Comparison of ENCODE assay signal across 29 mouse cellular contexts in genomic region chr12:30557349-30557748, GRCm38 (mm10).
"Had no signal": no experiment of that assay in that cellular context is flagged by ENCODE, and none has a peak within 500 bp of the region (broad histone marks: within the 10 kb centered on the region; RNA-seq: fewer than 3 reads in every experiment).

No protein-coding gene starts in this region.

- H3K36me3 ChIP-seq: limb, embryonic 12.5 days; limb, embryonic 13.5 days; limb, embryonic 15.5 days; liver, embryonic 12.5 days; liver, embryonic 13.5 days; liver, embryonic 15.5 days; lung, embryonic 15.5 days; midbrain, embryonic 10.5 days; midbrain, embryonic 12.5 days; midbrain, embryonic 13.5 days; midbrain, embryonic 15.5 days; neural tube, embryonic 12.5 days had no signal

- H3K4me2 ChIP-seq: limb, embryonic 12.5 days; limb, embryonic 13.5 days; limb, embryonic 15.5 days; liver, embryonic 11.5 days; liver, embryonic 12.5 days; liver, embryonic 13.5 days; liver, embryonic 15.5 days; lung, embryonic 14.5 days; lung, embryonic 15.5 days; midbrain, embryonic 11.5 days; midbrain, embryonic 12.5 days; midbrain, embryonic 13.5 days; midbrain, embryonic 15.5 days; neural tube, embryonic 12.5 days had no signal

- H3K9me3 ChIP-seq: limb, embryonic 12.5 days; limb, embryonic 13.5 days; limb, embryonic 15.5 days; liver, embryonic 12.5 days; liver, embryonic 13.5 days; liver, embryonic 15.5 days; lung, embryonic 15.5 days; midbrain, embryonic 10.5 days; midbrain, embryonic 12.5 days; midbrain, embryonic 13.5 days; midbrain, embryonic 15.5 days; neural tube, embryonic 12.5 days had no signal

- H3K27ac ChIP-seq: limb, embryonic 12.5 days; limb, embryonic 13.5 days; limb, embryonic 15.5 days; liver, embryonic 12.5 days; liver, embryonic 13.5 days; liver, embryonic 14.5 days; liver, embryonic 15.5 days; lung, embryonic 15.5 days; macrophage; midbrain, embryonic 10.5 days; midbrain, embryonic 12.5 days; midbrain, embryonic 13.5 days; midbrain, embryonic 15.5 days; neural tube, embryonic 12.5 days had no signal

- H3K9ac ChIP-seq: limb, embryonic 12.5 days; limb, embryonic 13.5 days; limb, embryonic 15.5 days; liver, embryonic 12.5 days; liver, embryonic 13.5 days; liver, embryonic 14.5 days; liver, embryonic 15.5 days; liver, postnatal 0 days; lung, embryonic 14.5 days; lung, embryonic 15.5 days; midbrain, embryonic 12.5 days; midbrain, embryonic 13.5 days; midbrain, embryonic 15.5 days; neural tube, embryonic 12.5 days had no signal

- H3K4me1 ChIP-seq: limb, embryonic 12.5 days; liver, embryonic 12.5 days; liver, embryonic 13.5 days; liver, embryonic 15.5 days; megakaryocyte, embryonic 14.5 days; midbrain, embryonic 15.5 days; neural tube, embryonic 12.5 days had no signal

- H3K27me3 ChIP-seq: limb, embryonic 15.5 days; liver, embryonic 13.5 days; liver, embryonic 15.5 days; lung, embryonic 15.5 days; megakaryocyte, embryonic 14.5 days; midbrain, embryonic 12.5 days; midbrain, embryonic 13.5 days; midbrain, embryonic 15.5 days; neural tube, embryonic 12.5 days had no signal

- DNase-seq: left cerebral cortex, postnatal 4 days; liver; liver, embryonic 13.5 days; liver, postnatal 0 days; lung, adult 18-20 months; lung, adult 2 months; lung, embryonic 14.5 days; lung, postnatal 10 days; lung, postnatal 14 days; lung, postnatal 36 days; lung, postnatal 4 days; midbrain, embryonic 14.5 days had no signal

- H3K4me3 ChIP-seq: limb, embryonic 12.5 days; limb, embryonic 13.5 days; limb, embryonic 15.5 days; liver, embryonic 12.5 days; liver, embryonic 13.5 days; liver, embryonic 15.5 days; lung, embryonic 15.5 days; megakaryocyte, embryonic 14.5 days; midbrain, embryonic 10.5 days; midbrain, embryonic 12.5 days; midbrain, embryonic 13.5 days; midbrain, embryonic 15.5 days; myocyte; neural tube, embryonic 12.5 days had no signal
